Mouse (Mus musculus) urinary bladder, postnatal 14 days (tissue): ENCODE data around the gene Smarca2.

Experiments
- DNase-seq: peaks from one replicate; pipeline ENCODE4 v3.0.0; 2021; ENCODE audit warnings: low spot score

The Smarca2 gene

GRCm38 (mm10) chr19:26776066-26777025 lies 171.5 kb downstream of the Smarca2 start:
- DNase-seq, result no peak

DNA sequence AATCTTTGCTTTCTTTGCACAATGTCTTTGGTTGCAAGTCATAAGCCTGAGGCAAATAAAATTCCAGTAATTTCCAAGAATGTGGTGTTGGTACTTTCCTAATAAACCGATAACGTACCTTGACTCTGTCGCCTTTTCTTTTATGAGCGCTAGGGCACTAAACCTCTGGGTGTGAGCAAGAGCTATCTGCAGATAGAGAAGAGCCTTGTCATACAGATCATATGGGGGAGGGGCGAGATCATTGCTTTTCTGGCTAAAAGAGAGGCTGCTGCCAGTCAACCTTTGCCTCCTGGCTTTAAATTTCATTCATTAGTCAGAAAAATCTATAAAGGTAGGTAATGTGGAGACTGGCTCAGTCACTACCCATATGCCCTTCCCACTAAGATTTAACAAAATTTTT lies 173.3 kb downstream of the Smarca2 start:
- DNase-seq, result no peak

GRCm38 (mm10) chr19:26781209-26781608 lies 176.4 kb downstream of the Smarca2 start:
- no peak for DNase-seq

- no peak for DNase-seq
Observed at GRCm38 (mm10) chr19:26788446-26788845, 183.6 kb downstream of the Smarca2 start.

DNA sequence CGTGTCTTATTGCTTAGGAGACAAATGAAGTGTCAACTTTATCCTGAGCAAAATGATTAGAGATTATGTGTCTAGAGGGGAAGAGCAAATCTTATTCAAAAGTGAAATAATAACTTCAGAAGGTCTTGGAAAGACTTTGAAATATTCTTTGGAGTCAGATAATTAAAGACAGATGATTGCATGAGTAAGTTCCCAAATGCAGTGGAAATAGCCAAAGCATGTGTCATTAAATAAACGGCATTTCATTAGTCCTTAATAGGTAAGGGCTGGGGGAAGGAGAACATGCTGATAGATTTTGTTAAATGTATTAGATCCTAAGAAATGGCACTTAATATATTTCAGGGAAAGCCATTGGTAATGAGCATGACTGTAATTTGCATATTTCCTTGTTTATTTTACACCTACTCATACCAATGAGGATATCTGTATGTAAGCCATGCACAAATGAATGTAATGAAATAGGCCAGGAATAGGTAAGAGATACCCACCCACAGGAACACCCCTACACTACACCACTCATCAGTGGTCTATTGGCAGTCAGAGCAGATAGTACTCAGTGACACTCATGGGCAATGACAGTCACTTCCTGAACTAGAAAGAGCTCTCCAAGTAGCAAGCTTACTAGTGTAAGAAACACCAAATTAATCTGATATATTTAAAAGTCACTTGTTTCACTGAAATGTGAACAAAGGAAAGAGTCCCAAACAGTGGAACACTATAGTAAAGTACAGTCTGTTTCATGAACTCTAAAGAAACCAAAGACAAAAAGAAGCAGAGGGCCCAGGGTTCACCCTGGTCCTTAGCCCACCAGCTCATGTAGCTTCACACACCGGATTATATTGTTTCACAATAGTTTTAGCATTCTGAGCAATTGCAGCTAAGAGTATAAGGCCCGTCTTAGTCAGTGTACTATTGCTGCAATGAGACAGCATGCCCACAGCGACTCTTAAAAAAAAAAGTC lies 185.8 kb downstream of the Smarca2 start:
- no peak for DNase-seq

GRCm38 (mm10) chr19:26794315-26794714 lies 189.5 kb downstream of the Smarca2 start:
- no peak for DNase-seq

DNA sequence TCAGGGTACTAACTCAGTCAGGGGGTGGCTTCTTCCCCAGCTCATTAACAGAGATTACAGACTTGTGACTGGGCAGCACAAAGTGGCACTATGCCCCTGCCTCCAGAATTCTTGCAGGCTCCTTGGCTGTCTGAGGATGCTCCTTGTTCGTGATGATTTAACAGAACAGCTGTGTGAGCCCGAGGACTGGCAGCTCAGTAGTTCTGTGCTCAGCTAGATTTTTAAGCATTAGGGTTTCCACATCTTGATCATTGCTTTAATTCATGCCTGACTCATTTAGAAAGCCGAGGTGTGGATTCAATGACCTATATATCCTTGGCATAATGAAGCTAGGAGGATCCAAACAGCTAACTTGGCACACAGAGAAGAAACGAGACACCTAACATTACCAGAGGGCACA lies 191.2 kb downstream of the Smarca2 start:
- DNase-seq, result no peak

DNA sequence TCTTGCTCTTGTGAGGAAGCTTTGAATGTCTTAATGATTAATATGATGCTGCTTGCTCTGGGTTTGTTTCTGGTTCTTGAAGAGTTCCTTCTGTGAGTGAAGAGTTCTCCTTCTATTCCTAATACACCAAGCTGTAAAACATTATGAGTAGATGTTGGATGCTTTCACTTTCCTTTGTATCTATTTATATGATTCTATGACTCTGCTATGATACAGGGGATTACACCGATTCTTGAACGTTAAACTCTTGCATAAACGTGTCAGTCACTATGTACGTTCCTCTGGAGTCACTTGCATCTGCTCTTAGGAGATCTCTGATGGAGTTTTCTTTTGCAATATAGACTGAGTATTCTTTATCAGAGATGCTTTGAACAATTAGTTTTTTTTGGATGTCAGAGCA lies 199.6 kb downstream of the Smarca2 start:
- DNase-seq, result no peak

DNA sequence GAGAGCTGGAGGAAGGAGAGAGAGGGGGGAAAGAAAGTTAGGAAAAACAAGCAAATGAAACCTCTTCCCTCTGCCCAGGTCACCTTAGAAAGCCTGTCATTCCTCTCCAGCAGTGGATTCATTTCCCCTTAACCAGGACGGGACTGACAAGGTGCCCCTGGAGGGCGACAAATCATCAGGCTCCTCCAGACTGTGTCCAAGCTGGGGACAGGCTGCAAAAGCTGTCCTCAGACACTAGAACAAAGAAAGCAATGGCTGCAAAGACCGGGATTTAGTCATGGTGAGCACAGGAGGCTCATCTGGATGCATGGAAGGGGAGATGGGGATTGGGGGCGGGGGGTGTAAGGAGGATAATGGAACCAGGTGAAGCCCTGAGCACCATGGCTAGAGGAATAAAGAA lies 209.8 kb downstream of the Smarca2 start:
- DNase-seq, result no peak

DNA sequence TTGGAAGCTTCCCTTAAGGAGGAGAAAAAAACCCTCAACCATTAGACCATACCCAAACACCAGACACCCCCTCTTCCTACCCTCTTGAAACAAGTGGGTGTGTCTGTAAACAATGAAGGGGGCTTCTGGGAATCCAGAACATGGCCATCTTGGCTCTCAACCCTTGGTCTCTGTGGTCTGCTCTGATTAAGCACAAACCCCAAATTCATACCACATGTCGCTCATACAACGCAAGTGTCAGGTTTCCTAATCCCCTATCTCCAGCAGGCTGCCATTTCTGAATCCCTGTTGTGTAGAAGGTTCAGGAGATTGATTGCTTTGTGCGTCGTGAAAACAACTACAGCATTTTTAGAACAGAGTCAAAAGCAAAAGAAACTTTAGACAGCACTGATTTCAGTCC lies 213.1 kb downstream of the Smarca2 start:
- DNase-seq, result no peak
